Mouse (Mus musculus) stomach, postnatal 0 days (tissue): ENCODE data around the gene 9930022D16Rik. TPM values are rescaled to one million over a fixed set of nuclear protein-coding genes. Genes with fewer than 3 reads are reported as not detected.

Experiments used
- ATAC-seq: fragments of 200-750 bp; cut with Nextera tagmentation; 2 replicates; pipeline ENCODE4 v1.8.0; 2017; ENCODE audit not compliant: low FRiP score, low TSS enrichment
- DNase-seq: peaks from one replicate; pipeline ENCODE4 v3.0.0-alpha.2; 2016; ENCODE audit warnings: low spot score
- H3K27ac ChIP-seq: fragments of 300-500 bp; sonication (generic); replicated peaks from 2 replicates; pipeline ENCODE4 v1.5.1; 2014; ENCODE audit warnings: mild to moderate bottlenecking, control low read depth
- H3K27me3 ChIP-seq: fragments of 300-500 bp; sonication (generic); 2 replicates; pipeline ENCODE4 v1.6.1; 2014; ENCODE audit warnings: low read length; ENCODE audit not compliant: control insufficient read depth, insufficient read depth
- H3K36me3 ChIP-seq: fragments of 300-500 bp; sonication (generic); 2 replicates; pipeline ENCODE4 v1.6.1; 2014; ENCODE audit warnings: low read length, mixed read lengths; ENCODE audit not compliant: control insufficient read depth, insufficient read depth
- H3K4me1 ChIP-seq: fragments of 300-500 bp; sonication (generic); replicated peaks from 2 replicates; pipeline ENCODE4 v1.6.1; 2014; ENCODE audit warnings: antibody characterized with exemption; ENCODE audit not compliant: control insufficient read depth, insufficient read depth
- H3K4me2 ChIP-seq: fragments of 300-500 bp; sonication (generic); replicated peaks from 2 replicates; pipeline ENCODE4 v1.6.1; 2014; ENCODE audit warnings: low read depth, mild to moderate bottlenecking, control low read depth, moderate library complexity
- H3K4me3 ChIP-seq: fragments of 300-500 bp; sonication (generic); 2 replicates; pipeline ENCODE4 v1.5.1; 2014; ENCODE audit warnings: low read depth, low read length, control low read depth
- H3K9ac ChIP-seq: fragments of 300-500 bp; sonication (generic); 2 replicates; pipeline ENCODE4 v1.6.1; 2014; ENCODE audit warnings: mild to moderate bottlenecking, low read length, control low read depth, mixed read lengths
- H3K9me3 ChIP-seq: fragments of 300-500 bp; sonication (generic); 2 replicates; pipeline ENCODE4 v1.6.1; 2016; ENCODE audit warnings: low read length; ENCODE audit not compliant: control insufficient read depth
- CTCF ChIP-seq: IDR thresholded peaks from 2 replicates; pipeline ENCODE4 v1.5.1; 2016; ENCODE audit warnings: antibody characterized with exemption, low read depth, mild to moderate bottlenecking, moderate library complexity
- EP300 ChIP-seq: optimal IDR thresholded peaks from 2 replicates; pipeline ENCODE3; 2016; ENCODE audit warnings: antibody characterized with exemption
- WGBS: fragments of 180-500 bp; shearing (Covaris S2); extraction: QIAGEN DNeasy Blood & Tissue Kit; methylation state at CpG from one replicate; pipeline ENCODE4 v1.1.7; 2014; 5-methylcytosine and 5-hydroxymethylcytosine counted together
- polyA plus RNA-seq: library from polyadenylated mRNA; unstranded; fragments of >200 nt; fragmentation: Nextera tagmentation; extraction: Ambion mirVana; gene quantifications from 2 replicates; pipeline ENCODE4 v1.2.1, GENCODE M21; 2015

Gene 9930022D16Rik
- polyA plus RNA-seq, 1 experiment from 2014 or later, result not detected

DNA sequence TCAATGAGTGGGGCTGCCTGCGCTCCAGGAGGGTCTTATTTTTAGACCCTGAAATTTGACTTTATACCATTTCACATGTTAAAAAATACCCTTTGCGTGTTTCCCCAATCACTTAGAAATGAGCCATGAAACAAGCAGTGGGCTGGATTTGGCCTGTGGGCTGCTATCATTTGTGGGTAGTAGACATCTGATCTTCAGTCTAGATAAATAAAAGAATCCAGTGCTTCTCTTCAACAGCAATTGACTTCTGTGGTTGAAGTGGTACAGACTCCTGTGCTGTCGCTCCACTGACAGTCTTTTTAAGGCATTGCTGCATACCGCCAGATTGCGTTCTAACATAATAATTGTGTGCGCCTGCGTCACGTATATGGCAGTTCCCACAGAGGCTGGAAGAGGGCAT lies 28.4 kb upstream of the 9930022D16Rik start:
- Histone ChIP-seq H3K36me3 (no peaks in the 10 kb centered on the region; the same call in 1 of the 2 replicates), H3K4me3 (no peak overlapping the region), H3K9ac (no peak overlapping the region), H3K9me3 (no peaks in the 10 kb centered on the region), H3K4me1 (no peaks in the 10 kb centered on the region), H3K27ac (no peak overlapping the region), H3K27me3 (no peaks in the 10 kb centered on the region), H3K4me2 (no peak overlapping the region)
- no peak for TF ChIP-seq EP300
- no peak for TF ChIP-seq CTCF
- DNase-seq, result no peak
- 85% methylated on average over 8 of the region's 8 CpGs for WGBS
- ATAC-seq, result no peak

DNA sequence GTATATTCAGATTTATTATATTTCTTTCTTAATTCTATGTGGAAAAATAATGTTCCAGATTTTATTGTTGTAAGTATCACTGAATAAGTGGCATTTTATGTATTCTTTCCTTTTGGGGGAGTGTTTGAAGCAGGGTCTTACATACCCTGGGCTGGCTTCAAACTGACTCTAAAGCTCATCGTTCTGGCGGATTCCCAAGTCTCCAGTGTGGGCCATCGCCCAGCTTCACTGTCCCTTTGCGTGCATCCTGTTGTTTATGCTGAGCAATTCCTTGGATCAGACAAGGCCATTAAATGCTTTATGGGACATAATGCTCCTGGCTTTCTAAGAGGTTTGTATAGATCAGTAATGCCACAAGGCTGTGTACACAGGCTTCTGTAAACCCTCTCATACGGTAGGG lies 24.7 kb upstream of the 9930022D16Rik start:
- TF ChIP-seq CTCF (no peak), EP300 (no peak)
- DNase-seq, result no peak
- WGBS, result 61% methylated on average over 5 of the region's 5 CpGs
- Histone ChIP-seq H3K9me3 (no peaks in the 10 kb centered on the region), H3K27me3 (no peaks in the 10 kb centered on the region), H3K9ac (no peak overlapping the region), H3K36me3 (no peaks in the 10 kb centered on the region), H3K4me1 (no peaks in the 10 kb centered on the region), H3K4me3 (no peak overlapping the region), H3K4me2 (no peak overlapping the region), H3K27ac (no peak overlapping the region; the same call in 1 of the 2 replicates)
- no peak for ATAC-seq

DNA sequence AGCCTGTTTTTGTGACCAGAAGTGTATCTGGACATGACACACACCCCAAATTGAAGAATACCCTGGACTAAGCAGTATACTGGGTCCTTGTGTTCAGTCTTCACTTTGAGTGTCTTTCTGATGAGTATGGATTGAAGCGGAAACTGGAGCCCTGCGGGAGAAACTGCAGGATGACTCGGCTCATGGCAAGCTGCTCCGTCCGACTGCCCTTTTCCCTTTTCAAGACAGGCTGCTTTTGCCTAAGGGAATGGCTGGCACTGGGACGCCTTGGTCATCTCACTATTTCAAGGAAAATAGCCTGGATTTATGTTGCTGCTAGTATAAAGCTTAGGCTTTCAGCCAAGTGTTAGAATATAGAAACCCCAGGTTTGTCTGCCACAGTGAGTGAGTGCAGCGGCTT lies 22.5 kb upstream of the 9930022D16Rik start:
- no peak for ATAC-seq
- Histone ChIP-seq H3K4me1 (no peaks in the 10 kb centered on the region), H3K27ac (no peak overlapping the region), H3K36me3 (0 out of 2 replicates have a peak, but pooled peaks cover 4% of the 10 kb centered on the region), H3K27me3 (no peaks in the 10 kb centered on the region), H3K9me3 (no peaks in the 10 kb centered on the region), H3K4me3 (no peak overlapping the region), H3K9ac (no peak overlapping the region), H3K4me2 (no peak overlapping the region)
- no peak for TF ChIP-seq EP300
- TF ChIP-seq CTCF, result no peak
- WGBS, result 80% methylated on average over 7 of the region's 7 CpGs
- no peak for DNase-seq

DNA sequence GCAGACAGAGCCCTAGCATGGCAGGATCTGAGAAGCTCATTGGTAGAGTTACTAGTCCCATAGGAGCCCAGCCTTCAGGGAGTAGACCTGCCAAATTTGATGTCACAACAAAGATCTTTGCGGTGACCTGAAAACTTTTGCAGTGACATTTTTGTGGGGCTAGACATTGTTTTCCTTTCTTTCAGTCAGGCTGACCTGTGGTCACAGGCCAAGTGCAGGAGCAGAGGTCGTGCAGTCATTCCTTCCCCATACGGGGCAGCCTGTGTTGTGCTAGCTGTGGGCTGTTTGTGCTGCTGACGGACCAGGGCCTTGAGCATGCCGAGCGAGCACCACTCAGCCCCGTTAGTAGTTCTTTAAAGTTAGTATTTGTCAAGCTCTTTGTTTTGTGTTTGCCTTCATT lies 22.0 kb upstream of the 9930022D16Rik start:
- Histone ChIP-seq H3K36me3 (0 out of 2 replicates have a peak, but pooled peaks cover 4% of the 10 kb centered on the region), H3K9ac (no peak overlapping the region), H3K4me2 (no peak overlapping the region), H3K4me3 (no peak overlapping the region), H3K9me3 (no peaks in the 10 kb centered on the region), H3K27ac (no peak overlapping the region), H3K27me3 (no peaks in the 10 kb centered on the region), H3K4me1 (no peaks in the 10 kb centered on the region)
- ATAC-seq (no peak), DNase-seq (no peak)
- no peak for TF ChIP-seq EP300
- TF ChIP-seq CTCF, result no peak
- WGBS, result 68% methylated on average over 7 of the region's 7 CpGs

DNA sequence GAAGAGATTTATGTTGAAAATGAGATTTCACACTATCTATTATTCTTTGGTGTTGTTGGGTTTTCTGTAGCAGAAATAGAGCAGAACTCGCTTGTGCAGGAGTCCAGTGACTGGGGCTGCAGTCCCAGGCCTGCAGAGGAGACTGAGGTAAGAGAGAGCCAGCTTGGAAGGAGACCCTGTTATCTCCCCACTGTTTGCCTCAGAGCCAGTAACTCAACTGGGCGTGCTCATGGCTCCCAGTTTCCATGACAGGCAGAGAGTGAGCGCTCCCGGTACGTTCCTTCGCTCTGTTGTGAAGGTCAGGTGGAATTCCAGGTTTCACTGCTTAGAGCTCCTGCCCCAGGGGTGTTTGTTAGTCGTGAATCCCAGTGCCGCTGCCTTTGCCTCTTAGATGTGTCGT lies 21.1 kb upstream of the 9930022D16Rik start:
- Histone ChIP-seq H3K4me1 (no peaks in the 10 kb centered on the region), H3K27me3 (no peaks in the 10 kb centered on the region), H3K9me3 (no peaks in the 10 kb centered on the region), H3K36me3 (0 out of 2 replicates have a peak, but pooled peaks cover 4% of the 10 kb centered on the region), H3K9ac (no peak overlapping the region), H3K4me3 (no peak overlapping the region), H3K27ac (no peak overlapping the region), H3K4me2 (no peak overlapping the region)
- ATAC-seq (no peak), DNase-seq (no peak)
- WGBS, result 72% methylated on average over 9 of the region's 9 CpGs
- TF ChIP-seq EP300, result no peak
- TF ChIP-seq CTCF, result no peak

DNA sequence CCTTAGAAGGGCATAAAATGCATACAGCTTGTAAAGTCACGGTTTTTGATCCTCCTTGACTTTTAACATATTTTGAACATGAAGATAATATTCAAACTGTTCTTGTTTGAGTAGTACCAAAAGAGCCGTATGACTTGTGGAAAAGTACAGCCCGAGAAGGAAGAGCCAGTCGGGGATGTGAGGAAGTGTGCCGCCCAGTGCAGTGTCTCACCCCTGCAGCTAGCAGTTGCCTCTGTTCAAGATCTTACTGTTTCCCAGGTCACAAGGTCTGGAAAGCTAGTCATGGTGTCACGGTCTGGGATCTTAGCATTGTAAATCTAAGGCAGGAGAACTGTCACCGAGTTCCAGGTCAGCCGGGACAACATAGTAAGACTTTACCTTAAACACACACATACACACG lies 19.0 kb upstream of the 9930022D16Rik start:
- no peak for ATAC-seq
- Histone ChIP-seq H3K27me3 (no peaks in the 10 kb centered on the region), H3K4me3 (no peak overlapping the region), H3K4me1 (no peaks in the 10 kb centered on the region), H3K4me2 (no peak overlapping the region), H3K9ac (no peak overlapping the region), H3K27ac (no peak overlapping the region), H3K9me3 (no peaks in the 10 kb centered on the region), H3K36me3 (peaks cover 10% of the 10 kb centered on the region; the same call in 1 of the 2 replicates)
- WGBS, result 87% methylated on average over 9 of the region's 9 CpGs
- TF ChIP-seq EP300, result no peak
- no peak for TF ChIP-seq CTCF
- no peak for DNase-seq
